Mouse (Mus musculus) large intestine, adult 2 months (tissue): Measurements from ENCODE around the gene Gm9745. TPM values are rescaled to one million over a fixed set of nuclear protein-coding genes. Genes with fewer than 3 reads are reported as not detected.
"Not testable (repeated sequence)": the region's sequence is repeated elsewhere in the genome, so short reads cannot be mapped to it uniquely, and the experiment has no call there.

Source experiments
- DNase-seq: peaks from one replicate; pipeline ENCODE4 v3.0.0-alpha.2; 2012; ENCODE audit warnings: low read depth, low spot score
- WGBS: fragments of 180-500 bp; shearing (Covaris S2); methylation state at CpG from one replicate; pipeline ENCODE4 v1.1.7; 2018; 5-methylcytosine and 5-hydroxymethylcytosine counted together
- polyA plus RNA-seq: library from polyadenylated mRNA; depleted of rRNA; stranded (reverse); fragments of >200 nt; gene quantifications from 2 replicates; pipeline ENCODE4 v1.2.3, GENCODE M21; 2012; rRNA removed

The Gm9745 gene
- polyA plus RNA-seq, result not detected in 2 replicates

- not testable (repeated sequence) for DNase-seq
These were observed at the start of gene Gm9745 for GRCm38 (mm10) chr13:8948131-8948530. Gm9745 (minus strand) TSS chr13:8948231.

GRCm38 (mm10) chr13:8997221-8997620 lies 49.2 kb upstream of the Gm9745 start:
- not testable (repeated sequence) for DNase-seq
- 74% methylated on average over 5 of the region's 5 CpGs for WGBS

- under 1% methylated on average over 51 of the region's 51 CpGs for WGBS
- peak; percentile 92 for DNase-seq
These were observed 48.2 kb upstream of the Gm9745 start, which contains the start of gene Gtpbp4 for GRCm38 (mm10) chr13:8995990-8996786. Gtpbp4 (minus strand) TSS chr13:8996083.

DNA sequence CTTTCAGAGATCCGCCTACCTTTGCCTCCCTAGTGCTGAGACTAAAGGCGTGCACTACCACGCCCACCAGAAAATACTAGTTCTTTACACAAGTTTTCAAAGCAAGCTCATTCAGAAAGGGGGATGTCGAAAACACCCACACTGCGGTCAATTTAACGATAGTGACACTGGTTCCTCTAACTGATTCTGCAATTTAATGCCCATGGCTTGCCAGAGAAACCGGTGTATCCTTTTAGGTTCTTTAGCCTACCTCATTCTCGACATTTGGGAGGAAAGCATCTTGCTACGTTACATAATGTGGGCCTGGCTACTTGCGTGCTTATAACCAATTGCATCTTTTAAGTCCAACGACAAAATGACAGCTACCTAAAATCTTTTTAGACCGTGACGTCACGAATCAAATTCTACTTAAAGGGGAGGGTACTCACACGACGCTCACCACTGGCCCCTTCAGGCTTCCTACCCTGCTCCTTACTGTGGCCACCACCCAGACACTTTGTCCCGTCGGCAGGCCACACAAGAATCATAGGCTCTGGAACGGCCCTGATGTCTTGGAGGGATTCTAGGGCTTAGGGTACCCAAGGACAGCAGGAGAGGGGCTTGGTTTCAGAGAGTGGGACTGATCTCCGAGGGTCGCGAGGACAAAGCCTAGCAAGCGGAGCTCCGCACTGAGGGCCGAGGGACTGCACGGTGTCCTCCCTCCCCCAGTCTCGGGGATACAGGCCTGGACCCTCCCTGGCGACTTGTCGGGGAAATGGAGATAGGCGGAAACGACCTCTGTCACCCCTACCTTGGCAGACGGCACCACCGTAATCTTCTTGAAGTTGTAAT lies 47.3 kb upstream of the Gm9745 start:
- peak; percentile 10 for DNase-seq
- 1% methylated on average over 33 of the region's 33 CpGs for WGBS

DNA sequence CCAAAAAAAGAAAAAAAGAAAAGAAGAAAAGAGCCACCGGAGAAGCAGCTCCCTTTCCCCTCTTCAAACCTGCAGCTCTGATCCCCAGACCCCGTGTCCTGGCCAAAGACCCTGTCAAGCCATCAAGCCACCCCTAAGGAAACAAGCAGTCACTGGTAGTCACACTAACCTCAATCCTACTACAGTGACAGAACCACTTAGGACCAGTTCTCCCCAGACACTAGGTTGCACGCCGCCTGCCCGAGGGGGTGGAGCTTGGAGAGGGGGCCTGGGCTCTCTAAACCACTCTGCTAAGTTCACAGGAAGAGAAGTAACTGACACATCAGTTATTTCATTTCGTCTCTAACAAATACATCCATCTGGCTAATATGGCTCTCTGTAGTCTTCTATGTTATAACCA lies 44.2 kb upstream of the Gm9745 start:
- DNase-seq, result no peak
- WGBS, result 84% methylated on average over 6 of the region's 6 CpGs

- no peak for DNase-seq
- 92% methylated on average over 3 of the region's 3 CpGs for WGBS
These were observed 24.9 kb upstream of the Gm9745 start for GRCm38 (mm10) chr13:8972972-8973371.

DNA sequence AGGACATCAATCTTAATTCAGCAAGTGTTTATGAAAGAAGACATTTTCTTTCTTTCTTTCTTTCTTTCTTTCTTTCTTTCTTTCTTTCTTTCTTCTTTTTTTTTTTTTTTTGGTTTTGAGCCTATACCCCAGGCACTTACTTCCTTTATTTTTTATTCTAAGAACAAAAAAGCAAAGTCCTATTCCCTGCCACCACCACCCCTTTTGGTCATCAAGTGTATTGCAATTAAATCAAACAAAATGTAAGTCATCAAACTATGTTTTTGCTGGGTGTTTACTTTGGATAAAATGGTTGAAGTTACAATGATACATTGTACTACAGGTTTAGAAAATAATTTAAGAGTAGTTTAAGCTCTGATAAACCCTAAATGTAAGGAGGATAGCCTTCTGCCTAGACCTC lies 24.3 kb upstream of the Gm9745 start:
- no peak for DNase-seq

- WGBS, result 96% methylated on average over 8 of the region's 8 CpGs
These were observed 19.7 kb upstream of the Gm9745 start for GRCm38 (mm10) chr13:8967742-8968141.

GRCm38 (mm10) chr13:8965224-8965623 lies 17.2 kb upstream of the Gm9745 start:
- 90% methylated on average over 5 of the region's 5 CpGs for WGBS
- no peak for DNase-seq

More at GRCm38 (mm10) chr13:8967742-8968141, 19.7 kb upstream of the Gm9745 start:
- DNase-seq, result no peak

GRCm38 (mm10) chr13:8962266-8962665 lies 14.2 kb upstream of the Gm9745 start:
- DNase-seq, result not testable (repeated sequence)
- WGBS, result 45% methylated on average over 5 of the region's 5 CpGs

GRCm38 (mm10) chr13:8961128-8961888 lies 13.3 kb upstream of the Gm9745 start:
- 65% methylated on average over 3 of the region's 3 CpGs for WGBS
- not testable (repeated sequence) for DNase-seq

GRCm38 (mm10) chr13:8959554-8959953 lies 11.5 kb upstream of the Gm9745 start:
- WGBS, result 93% methylated on average over 5 of the region's 6 CpGs
- DNase-seq, result not testable (repeated sequence)

DNA sequence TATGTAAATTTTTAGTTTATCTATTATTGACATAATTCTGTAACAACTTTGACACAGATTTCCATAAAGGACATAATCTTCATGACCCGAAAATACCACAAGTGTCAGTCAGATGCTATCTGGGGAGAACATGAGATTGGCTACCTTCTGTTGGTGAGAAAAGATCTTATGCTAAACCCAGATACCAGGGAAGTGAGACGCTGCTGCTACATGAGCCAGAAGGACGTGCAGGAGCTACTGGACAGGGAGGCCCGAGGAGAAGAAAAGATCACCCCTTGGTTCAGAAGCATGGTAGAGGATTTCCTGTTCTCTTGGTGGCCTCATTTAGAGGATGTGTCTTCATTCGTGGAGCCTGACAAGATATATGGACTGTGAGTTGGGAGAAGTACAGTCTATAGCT lies 11.0 kb upstream of the Gm9745 start:
- not testable (repeated sequence) for DNase-seq
- WGBS, result 43% methylated on average over 1 of the region's 5 CpGs

- no CpG with 5 or more reads among the region's 5 CpGs for WGBS
- not testable (repeated sequence) for DNase-seq
These were observed 8.8 kb upstream of the Gm9745 start for GRCm38 (mm10) chr13:8956873-8957272.

DNA sequence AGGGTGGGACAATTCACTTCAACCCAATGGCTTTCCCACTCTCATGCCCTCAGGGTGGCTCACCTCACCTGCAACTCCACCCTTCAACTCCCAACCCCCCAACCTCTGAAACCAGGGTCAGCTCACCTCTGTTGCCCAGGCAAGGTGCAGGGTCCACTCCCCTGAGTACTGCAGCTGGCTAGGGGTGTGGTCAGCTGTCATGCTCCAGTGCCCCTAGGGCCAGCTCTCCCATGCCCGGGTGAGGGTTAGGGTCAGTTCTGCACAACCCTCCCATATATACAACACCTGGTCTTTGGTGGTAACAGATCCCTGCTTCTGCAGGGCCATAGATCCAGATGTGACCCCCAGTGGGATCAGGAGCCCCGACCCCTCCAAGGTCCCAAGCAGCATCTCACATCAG lies 7.1 kb upstream of the Gm9745 start:
- WGBS, result 58% methylated on average over 2 of the region's 2 CpGs
- not testable (repeated sequence) for DNase-seq

DNA sequence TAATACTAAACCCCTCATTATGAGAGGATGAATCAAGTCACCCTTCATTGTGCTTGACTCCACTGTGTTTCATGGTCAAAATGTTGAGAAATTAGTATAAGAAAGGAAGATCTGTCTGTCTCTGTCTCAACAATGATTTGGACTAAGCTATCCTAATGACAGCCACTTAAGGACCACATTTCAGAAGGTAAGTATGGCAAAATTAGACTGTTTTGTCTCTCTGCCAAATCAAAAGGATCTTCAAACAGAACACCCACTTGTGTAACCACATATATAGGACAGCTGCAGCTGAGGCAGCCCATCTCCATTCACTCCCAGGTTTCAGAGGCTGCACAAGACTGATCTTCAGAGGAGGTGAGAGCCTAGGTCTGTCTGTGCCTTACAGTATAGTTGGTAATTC lies 4.5 kb upstream of the Gm9745 start, which contains the start of gene Idi2:
Idi2 (plus strand) TSS at position 301 of the 400 bp plus-strand sequence.
- not testable (repeated sequence) for DNase-seq

DNA sequence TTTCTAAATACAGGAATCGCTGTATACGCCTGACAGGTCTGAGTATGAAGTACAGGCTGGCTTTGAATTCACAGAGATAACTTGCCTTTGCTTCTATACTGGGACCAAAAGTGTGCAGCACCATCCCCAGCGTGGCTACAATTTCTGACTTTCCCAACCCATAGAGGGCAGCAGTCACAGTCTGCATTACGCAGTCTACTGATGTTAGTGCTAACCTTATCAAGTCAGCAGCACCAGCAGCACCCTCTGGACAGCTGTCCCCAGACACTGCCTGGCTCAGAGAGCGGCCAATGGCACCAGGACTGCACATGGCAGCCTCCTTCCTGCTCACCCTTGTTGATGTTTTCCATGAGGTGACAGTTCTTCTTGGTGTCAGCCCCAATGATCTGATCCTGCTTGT lies 4.2 kb downstream of the Gm9745 start:
- not testable (repeated sequence) for DNase-seq
- no CpG with 5 or more reads among the region's 5 CpGs for WGBS

GRCm38 (mm10) chr13:8941701-8942100 lies 6.3 kb downstream of the Gm9745 start:
- not testable (repeated sequence) for DNase-seq
- 75% methylated on average over 1 of the region's 5 CpGs for WGBS

DNA sequence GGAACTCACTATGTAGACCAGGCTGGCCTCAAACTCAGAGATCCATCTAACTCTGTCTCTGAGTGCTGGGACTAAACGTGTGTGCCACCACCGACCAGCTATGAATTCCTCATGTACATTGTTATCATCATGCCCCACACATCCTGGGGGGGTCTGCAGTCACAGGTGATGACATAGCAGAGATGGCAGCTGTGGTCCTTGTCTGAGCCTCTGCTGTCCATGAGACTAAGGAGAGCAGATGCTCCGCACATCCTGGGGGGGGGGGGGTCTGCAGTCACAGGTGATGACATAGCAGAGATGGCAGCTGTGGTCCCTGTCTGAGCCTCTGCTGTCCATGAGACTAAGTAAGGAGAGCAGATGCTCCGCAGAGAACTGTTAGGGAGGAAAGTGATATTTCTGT lies 6.9 kb downstream of the Gm9745 start:
- not testable (repeated sequence) for DNase-seq
- 80% methylated on average over 4 of the region's 4 CpGs for WGBS
